Mouse (Mus musculus) MEL-GATA-1-ER (cell line): ENCODE data around the gene Gcgr.
"Not testable (repeated sequence)": the region's sequence is repeated elsewhere in the genome, so short reads cannot be mapped to it uniquely, and the experiment has no call there.

Experiments used
- DNase-seq: peaks from one replicate; pipeline ENCODE4 v3.0.0-alpha.2; 2012; ENCODE audit warnings: low read depth; ENCODE audit errors: extremely low read depth

Gene Gcgr

DNA sequence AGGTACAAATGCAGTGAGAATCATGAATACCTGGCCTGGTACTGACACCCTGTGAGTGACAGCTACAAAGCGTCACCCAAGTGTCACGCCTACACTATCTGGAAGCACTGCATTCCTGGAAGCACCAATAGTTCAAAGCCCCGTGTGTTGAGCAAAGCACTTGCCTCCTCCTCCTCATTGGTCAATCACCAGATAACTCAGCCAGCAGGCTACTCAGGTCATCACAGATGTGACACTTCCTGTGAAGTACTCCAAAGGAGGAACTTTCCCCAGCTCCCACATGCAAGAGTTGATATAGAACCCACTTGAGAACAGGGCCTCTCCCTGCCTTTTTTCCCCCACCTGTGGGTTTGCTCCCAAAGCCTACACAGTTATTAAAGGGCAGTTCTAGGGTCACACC, 40.6 kb downstream of the Gcgr start:
- DNase-seq = peak; percentile 86

DNA sequence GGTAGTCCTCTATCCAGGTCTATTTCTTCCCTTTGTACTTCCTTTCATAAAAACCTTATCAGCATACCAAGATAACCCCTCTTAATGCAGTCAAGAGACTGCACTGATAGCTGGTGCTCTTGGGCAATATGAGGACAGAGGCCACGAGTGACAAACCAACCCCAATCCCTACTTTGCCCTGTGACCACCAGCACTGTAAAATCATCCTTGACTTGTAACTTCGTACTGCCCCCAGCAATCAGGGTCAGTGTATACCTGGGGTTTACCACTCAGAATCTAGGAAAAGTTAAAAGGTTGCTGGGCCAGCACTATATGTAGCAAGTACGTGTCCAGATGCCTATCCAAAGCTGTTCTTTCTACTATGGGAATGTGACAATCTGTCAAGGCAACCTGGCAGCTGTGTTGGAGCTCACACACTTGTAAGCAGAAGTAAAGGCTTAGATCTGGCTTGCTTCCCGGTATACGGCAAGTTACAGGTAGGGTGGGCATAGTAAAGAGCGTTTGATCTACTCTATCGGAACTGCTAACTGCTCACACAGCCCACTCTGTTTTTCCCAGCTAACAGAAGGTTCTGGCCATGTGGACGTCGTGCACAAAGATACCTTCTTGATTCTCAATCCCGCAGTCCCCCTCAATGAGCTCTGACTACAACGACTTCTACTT, 41.4 kb downstream of the Gcgr start:
- no peak for DNase-seq

DNA sequence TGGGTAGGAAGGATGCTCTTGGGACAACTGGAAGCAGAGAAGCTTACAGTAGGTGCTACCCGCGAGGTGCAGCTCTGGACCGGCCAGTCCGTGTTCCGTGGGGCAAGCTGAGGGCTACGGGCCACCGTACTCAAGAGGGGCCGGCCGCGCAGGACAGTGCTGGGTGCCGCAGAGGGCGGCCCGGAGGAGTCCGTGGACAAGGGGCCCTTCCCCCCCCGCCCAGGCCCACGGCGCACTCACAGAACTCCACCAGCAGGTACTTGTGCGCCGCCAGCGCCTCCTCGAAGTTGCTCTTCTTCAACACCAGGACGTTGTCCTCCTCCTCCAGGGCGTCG, 41.9 kb downstream of the Gcgr start:
- no peak for DNase-seq

DNA sequence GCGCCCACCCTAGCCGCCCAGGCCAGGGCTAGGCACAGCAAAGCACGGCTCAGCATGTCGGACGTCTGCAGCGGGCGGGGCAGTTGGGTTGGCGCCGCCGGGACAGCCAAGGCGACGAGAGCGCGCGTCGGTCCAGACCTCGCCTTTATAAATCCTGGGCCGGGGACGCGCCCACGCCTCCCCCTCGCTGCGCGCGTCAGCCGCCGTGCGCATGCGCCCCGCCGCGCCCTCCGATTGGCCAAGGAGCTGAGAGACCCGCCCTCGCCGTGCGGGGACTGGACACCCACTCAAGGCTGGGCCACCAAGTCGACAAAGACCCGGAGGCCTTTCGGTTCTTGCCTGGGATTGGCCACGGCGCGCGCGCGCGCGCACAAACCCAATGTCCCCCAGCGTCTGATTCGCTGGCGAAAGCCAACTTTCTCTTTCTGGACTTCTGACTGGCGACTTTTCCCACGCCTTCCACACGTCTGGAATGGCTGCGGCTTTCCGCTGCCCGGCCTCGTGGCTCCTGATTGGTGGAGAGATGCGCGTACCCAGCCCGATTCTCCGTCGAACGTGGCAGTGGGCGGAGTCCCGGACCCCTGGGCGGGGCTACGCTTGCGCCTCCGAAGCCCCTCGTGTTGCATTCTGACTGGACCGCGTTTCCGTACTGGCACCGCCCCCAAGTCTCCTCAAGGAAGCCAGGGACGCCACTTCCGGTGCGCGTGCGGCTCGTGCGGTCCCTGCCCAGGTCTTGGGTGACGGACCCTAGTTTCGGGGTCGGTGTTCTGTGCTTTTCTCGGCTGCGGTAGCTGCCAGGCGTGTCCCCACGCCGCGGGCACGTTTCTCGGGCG, 42.5 kb downstream of the Gcgr start, which contains the start of gene P4hb:
Gene P4hb, minus strand, starts transcription at position 502 of the 833 bp plus-strand sequence.
- DNase-seq = peak; percentile 98

DNA sequence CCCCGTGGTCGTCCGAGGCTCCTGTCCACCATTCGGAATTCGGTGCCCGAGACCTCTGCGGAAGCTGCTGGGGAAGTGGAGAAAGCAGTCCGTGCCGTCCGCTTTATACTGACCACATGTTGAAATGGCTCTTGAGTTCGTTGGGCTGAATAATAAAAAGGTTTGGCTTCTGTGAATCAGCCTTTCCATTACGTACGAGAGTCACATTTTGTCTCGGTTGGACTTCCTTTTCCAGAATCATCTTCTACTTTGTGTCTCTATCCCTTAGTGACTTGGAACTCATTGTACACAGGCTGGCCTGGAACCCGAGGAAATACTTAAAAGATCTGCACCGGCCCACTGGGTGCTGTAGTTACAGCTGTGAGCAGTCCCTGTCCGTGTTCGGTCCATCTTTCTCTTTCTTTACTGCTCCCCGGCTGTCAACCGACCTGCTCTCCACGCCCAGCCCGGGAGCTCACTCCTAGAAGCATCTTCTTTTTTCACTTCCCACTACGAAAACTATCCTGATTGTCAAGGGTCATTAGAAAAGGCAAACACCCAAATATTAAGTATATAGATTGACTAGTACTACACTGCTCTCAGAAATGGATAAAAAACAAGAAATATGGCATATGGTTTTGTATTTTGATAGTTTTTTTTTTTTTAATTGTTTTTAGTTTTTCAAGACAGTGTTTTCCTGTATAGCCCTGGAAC, 43.2 kb downstream of the Gcgr start:
- DNase-seq = no peak

DNA sequence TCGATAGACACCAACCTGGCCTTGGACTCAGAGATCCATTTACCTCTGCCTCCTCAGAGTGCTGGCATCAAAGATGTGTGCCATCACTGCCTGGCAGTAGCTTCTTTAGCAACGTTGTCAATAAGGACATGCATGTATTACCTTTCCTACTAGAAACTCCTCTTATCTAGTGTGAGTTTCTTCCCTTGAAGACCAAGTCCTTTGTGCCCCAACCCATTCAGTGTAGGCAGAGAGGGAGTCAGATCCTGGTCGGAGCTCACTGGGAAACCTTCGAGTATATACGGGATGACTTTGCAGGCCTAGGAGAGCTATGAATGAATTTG, 43.7 kb downstream of the Gcgr start:
- no peak for DNase-seq

DNA sequence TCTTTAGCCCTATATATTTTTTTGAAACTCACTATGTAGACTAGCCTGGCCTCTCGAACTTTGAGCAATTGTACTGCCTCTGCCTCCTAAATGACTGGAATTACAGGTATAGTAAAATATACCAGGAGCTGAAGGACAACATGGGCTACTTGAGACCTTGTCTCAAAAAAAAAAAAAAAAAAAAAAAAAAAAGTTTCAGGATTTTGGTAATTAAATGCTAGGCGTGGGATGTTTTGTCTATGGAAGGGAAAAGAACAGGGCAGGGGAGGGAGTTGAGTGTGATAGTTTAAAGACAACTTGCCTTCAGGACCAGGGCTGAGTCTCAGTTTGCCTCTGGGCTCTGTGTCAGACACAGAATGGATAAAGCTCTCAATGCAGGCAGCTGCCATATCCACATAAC, 44.5 kb downstream of the Gcgr start:
- no peak for DNase-seq

DNA sequence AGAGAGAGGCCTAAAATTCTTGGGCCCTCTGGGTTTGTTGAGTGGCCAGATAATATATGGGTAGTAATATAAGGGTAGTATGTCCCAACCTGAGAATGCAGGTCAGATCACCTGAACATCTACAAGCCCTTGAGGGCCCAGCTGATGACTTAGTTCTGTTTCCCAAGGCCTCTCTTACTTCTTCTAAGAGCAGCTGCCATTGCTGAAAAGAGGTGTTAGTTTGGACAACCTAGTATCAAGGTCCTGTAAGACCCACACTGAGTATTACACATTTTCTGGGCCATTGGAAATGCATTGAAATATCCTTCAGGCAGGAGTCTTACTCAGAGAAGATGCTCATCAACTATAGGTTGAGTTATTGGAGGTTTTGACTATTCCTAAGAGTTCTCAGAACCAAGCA, 45.4 kb downstream of the Gcgr start:
- no peak for DNase-seq

DNA sequence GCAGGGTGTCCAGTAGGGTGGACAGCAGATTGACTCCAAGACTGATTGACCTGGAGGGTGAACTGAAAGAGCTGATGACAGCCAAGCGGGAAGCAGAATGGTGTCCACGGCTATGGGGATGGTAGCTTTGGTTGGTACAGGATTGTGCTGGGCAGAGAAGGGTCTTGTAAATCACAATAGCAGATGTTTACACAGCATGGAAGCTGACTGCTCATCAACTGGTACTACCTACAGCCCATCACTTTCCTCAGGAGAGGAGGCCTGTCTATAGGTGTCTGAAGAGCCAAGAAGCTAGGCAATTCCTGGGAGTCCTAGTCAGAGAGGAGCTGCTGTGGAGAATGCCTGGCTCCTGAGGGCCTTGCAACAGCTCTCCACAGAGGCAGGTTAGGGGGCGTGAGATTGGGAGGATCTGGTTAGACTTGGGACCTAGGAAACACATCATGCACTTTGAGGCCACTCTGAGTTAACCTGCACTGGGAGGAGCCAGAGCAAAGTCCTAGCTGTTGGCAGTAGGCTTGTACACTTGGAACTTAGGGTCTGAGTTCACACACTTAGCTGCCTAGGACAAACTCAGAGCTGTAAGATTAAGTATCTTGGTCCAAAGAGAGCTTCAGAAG, 46.0 kb downstream of the Gcgr start:
- no peak for DNase-seq

DNA sequence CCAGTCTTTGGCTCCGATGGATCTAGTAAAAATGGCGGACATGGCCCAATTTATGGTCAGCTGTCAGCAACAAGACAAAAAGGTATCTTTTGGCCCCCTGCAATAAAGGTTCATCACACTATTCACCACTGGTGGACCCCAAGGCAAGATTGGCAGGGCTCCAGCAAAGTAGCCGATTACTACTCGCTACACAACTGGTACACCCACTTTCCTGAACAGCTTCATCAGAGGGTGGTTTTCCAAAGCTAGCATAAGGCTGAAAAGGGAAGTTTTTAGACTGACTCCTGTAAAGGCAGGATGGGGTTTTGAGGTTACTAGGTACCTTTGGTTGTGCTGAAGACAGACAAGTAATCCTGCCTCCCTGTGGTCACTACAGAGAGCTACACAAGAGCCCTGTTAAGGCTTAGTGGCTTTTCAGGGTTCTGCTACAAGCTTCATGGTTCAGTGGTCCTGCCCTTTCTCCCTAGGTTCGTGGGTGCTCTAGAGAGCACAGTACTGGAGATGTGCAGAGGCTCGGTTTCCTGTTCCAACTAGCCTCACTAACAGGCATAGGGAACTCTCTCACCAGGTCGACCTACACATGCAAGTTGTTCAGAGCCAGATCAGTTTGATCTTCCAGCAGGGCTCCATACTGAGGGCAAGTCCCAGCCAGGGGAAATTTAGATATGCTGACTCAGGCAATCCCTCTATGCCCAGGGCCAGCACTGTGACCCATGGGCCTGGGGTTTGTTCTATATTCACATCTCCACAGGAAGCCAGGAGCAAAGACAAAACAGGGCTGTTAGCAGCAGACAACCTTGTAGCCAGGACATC, 46.9 kb downstream of the Gcgr start:
- no peak for DNase-seq

DNA sequence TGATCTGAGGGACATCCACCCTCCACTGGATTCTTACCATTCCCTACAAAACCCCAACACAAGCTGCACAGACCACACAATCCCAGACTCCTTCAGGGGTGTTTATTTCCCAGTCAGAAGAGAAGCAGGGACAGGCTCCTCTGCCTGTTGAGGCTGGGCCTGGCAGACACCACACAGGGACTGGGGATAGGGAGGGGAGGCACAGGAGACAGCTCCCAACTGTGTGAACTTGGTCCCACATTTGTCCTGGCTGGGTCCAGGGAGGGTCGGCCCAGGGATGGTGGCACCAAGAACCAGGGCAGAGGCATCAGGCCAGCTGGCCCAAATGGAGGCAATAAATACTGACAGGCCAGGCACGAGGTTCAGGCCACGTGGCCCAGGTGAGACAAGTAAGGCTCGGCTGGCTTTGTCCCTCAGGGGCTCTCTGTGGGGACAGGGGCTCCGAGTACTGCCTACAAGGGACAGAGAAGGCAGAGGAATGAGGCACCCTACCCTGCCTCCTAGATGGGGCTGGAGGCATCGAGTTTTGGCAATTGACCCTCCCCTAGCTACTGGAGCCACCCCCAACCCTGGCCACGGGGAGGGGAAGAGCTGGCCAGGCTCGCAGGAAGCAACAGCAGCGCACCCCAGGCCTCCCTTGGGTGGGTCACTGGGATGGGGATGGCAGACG, 47.7 kb downstream of the Gcgr start:
- no peak for DNase-seq

DNA sequence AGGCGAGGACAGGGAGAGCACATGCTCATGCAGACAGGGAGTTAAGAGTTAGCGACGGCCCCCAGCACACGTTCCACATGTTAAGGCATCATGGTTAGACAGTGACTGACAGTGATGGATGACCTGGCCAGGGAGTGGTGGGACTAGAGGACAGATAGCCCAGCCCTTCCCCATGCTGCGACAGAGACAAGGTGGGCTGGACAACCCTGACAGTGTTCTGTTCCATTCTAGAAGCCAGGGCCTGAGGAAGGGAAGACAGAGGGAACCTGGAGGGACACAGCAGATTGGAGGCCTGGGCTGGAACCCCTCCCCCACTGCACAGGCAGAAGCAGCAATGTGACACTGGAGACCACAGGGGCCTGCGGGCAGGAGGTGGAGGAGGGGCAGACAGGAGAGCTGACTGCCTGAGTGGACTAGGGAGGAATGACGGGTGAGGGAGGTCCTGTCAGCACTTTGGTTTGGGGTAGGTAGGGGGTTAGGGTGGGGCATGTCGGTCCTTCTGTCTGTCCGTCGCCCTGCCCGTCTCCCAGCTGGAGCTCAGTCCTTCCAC, 48.3 kb downstream of the Gcgr start:
- no peak for DNase-seq

DNA sequence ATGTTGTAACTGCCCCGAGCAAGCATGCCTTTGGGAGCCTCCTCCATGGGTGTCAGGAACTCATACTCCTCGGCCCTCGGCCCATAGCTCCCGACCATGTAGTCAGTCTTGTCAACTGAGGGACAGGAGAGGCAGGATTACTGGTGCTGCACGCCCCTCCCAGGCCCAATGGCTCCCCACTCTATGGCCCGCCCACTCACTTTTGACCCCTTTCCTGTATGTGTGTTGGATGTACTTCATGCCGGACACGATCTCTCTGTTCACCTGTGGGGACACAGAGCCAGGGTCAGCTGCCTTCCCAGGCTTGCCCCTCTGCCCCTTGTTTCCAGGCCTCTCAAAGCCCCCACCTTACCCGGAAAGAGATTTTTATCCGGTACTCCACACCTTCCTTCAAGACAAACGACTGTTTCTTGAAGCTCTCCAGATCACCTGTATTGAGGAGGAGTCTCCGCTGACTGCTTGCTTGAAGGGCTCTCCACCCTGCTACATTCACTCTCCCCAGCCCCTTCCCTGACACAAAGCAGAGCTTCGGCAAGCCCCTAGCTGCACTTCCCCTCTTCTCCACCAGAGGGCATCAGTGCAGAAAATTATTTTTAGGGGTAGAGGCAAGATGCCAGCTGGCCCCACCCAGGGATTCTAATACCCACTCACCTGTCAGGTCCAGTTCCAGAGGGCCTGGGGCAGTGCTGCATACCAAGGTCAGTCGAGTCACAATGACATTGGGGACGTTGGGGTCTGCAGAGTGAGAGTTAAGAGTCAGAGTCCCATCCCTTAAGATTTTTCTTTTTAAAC, 49.0 kb downstream of the Gcgr start:
- no peak for DNase-seq

DNA sequence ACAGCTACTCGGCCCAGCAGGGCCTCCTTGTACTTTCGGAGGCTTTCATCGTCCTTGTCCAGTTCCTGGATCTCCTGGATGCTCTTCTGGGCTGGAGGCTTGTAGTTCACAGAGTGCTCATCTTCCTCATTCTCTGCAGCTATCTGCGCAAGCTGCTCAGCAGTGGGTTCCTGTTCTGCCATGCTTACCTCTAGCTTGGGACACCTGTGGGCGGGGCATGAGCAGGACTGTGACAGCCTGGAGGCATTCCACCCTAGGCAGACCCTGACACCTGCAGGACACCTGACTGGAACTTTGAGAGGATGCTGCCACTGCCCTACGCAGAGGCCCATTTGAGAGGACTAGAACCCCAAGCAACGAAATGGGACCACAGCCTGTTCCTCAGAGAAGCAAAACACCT, 49.7 kb downstream of the Gcgr start:
- DNase-seq = peak; percentile 58

DNA sequence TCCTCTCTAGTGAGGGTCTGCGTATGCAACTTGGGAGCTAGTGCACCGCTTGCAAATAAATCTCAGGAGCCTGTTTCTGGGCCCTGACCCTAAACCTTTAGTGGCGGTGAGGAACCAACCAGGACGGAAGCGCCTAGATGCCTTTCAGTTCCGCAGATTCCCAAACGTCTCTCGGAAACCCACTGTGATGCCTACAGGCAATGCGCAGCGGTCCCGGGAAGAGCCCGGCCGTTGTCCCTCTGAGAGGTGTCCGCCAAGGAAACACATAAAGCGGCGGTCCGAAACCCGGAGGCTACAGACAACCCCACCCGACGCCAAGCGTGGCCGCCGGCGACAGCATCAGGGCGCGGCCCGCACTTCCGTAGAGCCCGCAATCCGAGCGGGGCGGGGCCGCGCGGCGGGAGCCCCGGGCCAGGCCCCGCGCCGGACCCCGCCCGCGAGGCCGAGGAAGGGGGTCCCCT, 50.4 kb downstream of the Gcgr start:
- no peak for DNase-seq

DNA sequence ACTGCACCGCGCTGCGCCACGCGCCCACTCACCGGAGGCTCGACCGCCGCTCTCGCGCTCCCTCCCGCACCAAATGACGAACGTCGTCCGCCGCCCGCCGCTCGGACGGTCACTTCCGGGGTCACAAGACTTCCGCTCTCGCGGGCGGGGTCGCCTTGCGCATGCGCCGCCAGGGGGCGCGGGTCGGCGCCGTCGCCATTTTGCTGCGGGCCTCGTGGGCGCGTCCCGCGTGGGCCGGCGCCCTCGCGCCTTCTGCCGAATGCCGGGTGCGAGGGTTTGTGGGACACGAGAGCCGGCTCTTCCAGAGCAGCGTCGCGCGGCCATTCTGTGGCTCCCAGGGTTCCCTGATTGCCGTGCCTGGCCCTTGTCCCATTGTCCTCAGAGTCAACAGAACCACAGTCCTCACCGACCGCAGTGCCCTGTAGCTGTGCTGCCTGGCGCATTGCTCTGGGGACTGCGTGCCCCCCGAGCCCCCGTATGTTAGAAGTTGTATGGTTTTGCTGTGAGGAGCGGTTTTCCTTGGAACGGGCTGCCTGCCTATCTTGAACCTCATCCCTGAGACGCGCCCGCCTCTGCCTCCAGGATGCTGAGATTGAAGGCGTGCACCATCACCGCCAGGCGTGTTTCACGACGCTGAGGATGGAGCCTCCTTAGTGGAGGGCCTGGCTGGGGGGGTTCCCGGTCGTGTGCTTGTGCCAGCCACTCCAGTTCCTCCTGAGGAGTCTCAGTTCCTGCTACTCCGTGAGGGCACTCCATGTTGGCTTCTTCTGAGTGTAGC, 51.2 kb downstream of the Gcgr start, which contains the start of gene Arhgdia:
Gene Arhgdia, minus strand, starts transcription at position 135 of the 778 bp plus-strand sequence.
- DNase-seq = no peak

DNA sequence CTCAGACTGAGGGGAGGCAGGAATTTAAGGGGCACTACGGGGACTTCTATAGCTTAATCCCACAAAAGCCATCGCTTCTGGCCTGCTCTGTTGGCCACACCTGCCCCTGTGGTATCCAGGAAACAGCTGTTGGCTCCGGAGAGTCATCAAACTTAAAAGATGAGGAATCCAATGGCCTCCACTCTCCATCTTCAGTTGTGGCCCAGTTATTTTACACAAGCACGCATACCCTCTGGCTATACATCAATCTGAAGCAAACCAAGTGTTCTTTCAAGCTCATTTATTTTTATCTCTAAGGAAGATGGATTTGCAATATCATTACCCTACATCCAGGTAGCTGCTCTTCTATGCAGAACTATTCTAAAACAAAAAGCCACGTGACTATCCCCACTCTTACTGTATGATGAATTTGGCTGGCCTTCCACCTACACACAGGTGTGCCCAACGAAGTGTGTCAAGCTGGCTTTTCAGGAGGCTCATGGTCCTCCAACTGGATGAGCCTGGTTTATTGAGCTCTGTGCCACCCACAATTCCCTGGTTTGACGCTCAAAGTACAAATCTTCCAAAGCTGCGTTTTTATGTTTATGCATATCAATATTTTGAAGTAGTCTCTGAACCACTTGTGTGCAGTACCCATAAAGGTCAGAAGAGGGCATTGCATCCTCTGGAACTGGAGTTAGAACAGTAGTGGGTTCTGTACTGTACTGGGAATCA, 51.9 kb downstream of the Gcgr start:
- peak; percentile 54 for DNase-seq

DNA sequence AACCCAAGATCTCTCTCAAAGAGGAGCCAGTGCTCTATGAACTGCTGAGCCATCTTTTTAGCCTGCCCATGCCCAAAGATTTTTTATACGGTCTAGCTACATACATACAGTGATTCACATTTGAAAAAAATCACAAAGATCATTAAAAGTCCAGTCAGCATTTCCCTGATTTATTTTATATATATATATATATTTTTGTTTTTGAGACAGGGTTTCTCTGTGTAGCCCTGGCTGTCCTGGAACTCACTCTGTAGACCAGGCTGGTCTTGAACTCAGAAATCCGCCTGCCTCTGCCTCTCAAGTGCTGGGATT, 52.4 kb downstream of the Gcgr start:
- DNase-seq = not testable (repeated sequence)
